Mouse (Mus musculus): ENCODE measurements around the gene Prss57. TPM values are rescaled to one million over a fixed set of nuclear protein-coding genes. Genes with fewer than 3 reads are reported as not detected.

Prss57 gene
- polyA plus RNA-seq, 1 experiment from 2014 or later = not detected

GRCm38 (mm10) chr10:79806972-79807371, 16.2 kb upstream of the Prss57 start:
- 80% methylated on average over 10 of the region's 10 CpGs for WGBS
- Histone ChIP-seq H3K27me3 (no peaks in the 10 kb centered on the region), H3K27ac (0 out of 2 replicates have a peak overlapping the region, but pooled peaks have one; percentile 9), H3K4me3 (replicated peaks) (no peak overlapping the region), H3K9me3 (no peaks in the 10 kb centered on the region), H3K4me2 (no peak overlapping the region), H3K4me1 (replicated peaks) (peaks cover 42% of the 10 kb centered on the region), H3K9ac (replicated peaks) (no peak overlapping the region), H3K36me3 (peaks cover 51% of the 10 kb centered on the region)
- no peak for ATAC-seq (ENCODE audit: insufficient number of reproducible peaks, insufficient read depth, low FRiP score, low TSS enrichment, low read depth)

- H3K9me3 ChIP-seq = no peaks in the 10 kb centered on the region
- H3K9ac ChIP-seq (replicated peaks) = no peak overlapping the region
- no peak overlapping the region for H3K4me3 ChIP-seq (replicated peaks)
- 91% methylated on average over 9 of the region's 9 CpGs for WGBS
- peaks cover 45% of the 10 kb centered on the region for H3K36me3 ChIP-seq
- H3K27me3 ChIP-seq = no peaks in the 10 kb centered on the region
- H3K4me2 ChIP-seq = no peak overlapping the region
- ATAC-seq (ENCODE audit: insufficient number of reproducible peaks, insufficient read depth, low FRiP score, low TSS enrichment, low read depth) = no peak
- peaks cover 46% of the 10 kb centered on the region for H3K4me1 ChIP-seq (replicated peaks)
- H3K27ac ChIP-seq = 0 out of 2 replicates have a peak overlapping the region, but pooled peaks have one; percentile 23
Measured at GRCm38 (mm10) chr10:79806331-79806730, 15.6 kb upstream of the Prss57 start.

- H3K9me3 ChIP-seq = no peaks in the 10 kb centered on the region
- H3K9ac ChIP-seq (replicated peaks) = no peak overlapping the region
- no peak for ATAC-seq (ENCODE audit: insufficient number of reproducible peaks, insufficient read depth, low FRiP score, low TSS enrichment, low read depth)
- no peak overlapping the region for H3K4me3 ChIP-seq (replicated peaks)
- peaks cover 38% of the 10 kb centered on the region for H3K36me3 ChIP-seq
- H3K4me2 ChIP-seq = no peak overlapping the region
- 0 out of 2 replicates have a peak overlapping the region, but pooled peaks have one; percentile 23 for H3K27ac ChIP-seq
- peaks cover 46% of the 10 kb centered on the region for H3K4me1 ChIP-seq (replicated peaks)
- WGBS = 65% methylated on average over 11 of the region's 11 CpGs
- no peaks in the 10 kb centered on the region for H3K27me3 ChIP-seq
Measured at GRCm38 (mm10) chr10:79805636-79806035, 14.9 kb upstream of the Prss57 start.

- Histone ChIP-seq H3K4me3 (replicated peaks) (peak overlapping the region; percentile 30), H3K27me3 (no peaks in the 10 kb centered on the region), H3K36me3 (peaks cover 29% of the 10 kb centered on the region), H3K9ac (replicated peaks) (peak overlapping the region; percentile 23; the same call in 1 of the 2 replicates), H3K27ac (peak overlapping the region; percentile 62), H3K4me2 (peak overlapping the region; percentile 57), H3K4me1 (replicated peaks) (peaks cover 52% of the 10 kb centered on the region), H3K9me3 (no peaks in the 10 kb centered on the region)
- WGBS = 6% methylated on average over 29 of the region's 29 CpGs
- ATAC-seq (ENCODE audit: insufficient number of reproducible peaks, insufficient read depth, low FRiP score, low TSS enrichment, low read depth) = peak; percentile 81
Measured at GRCm38 (mm10) chr10:79803716-79804323, 13.1 kb upstream of the Prss57 start.

- H3K4me2 ChIP-seq = no peak overlapping the region
- H3K36me3 ChIP-seq = peaks cover 16% of the 10 kb centered on the region
- peaks cover 48% of the 10 kb centered on the region for H3K4me1 ChIP-seq (replicated peaks)
- H3K9ac ChIP-seq (replicated peaks) = 0 out of 2 replicates have a peak overlapping the region, but pooled peaks have one; percentile 9
- no peaks in the 10 kb centered on the region for H3K9me3 ChIP-seq
- no peak for ATAC-seq (ENCODE audit: insufficient number of reproducible peaks, insufficient read depth, low FRiP score, low TSS enrichment, low read depth)
- H3K27me3 ChIP-seq = no peaks in the 10 kb centered on the region
- no peak overlapping the region for H3K4me3 ChIP-seq (replicated peaks)
- WGBS = 59% methylated on average over 11 of the region's 11 CpGs
- H3K27ac ChIP-seq = peak overlapping the region; percentile 62; the same call in 1 of the 2 replicates
Measured at GRCm38 (mm10) chr10:79802331-79802971, 11.7 kb upstream of the Prss57 start.

GRCm38 (mm10) chr10:79801837-79802236, 11.1 kb upstream of the Prss57 start:
- peaks cover 11% of the 10 kb centered on the region; the same call in 1 of the 2 replicates for H3K36me3 ChIP-seq
- peak overlapping the region; percentile 18; the same call in 1 of the 2 replicates for H3K27ac ChIP-seq
- H3K9ac ChIP-seq (replicated peaks) = peak overlapping the region; percentile 9; the same call in 1 of the 2 replicates
- H3K9me3 ChIP-seq = no peaks in the 10 kb centered on the region
- no peak for ATAC-seq (ENCODE audit: insufficient number of reproducible peaks, insufficient read depth, low FRiP score, low TSS enrichment, low read depth)
- 45% methylated on average over 2 of the region's 3 CpGs for WGBS
- no peak overlapping the region for H3K4me2 ChIP-seq
- peaks cover 54% of the 10 kb centered on the region for H3K4me1 ChIP-seq (replicated peaks)
- H3K27me3 ChIP-seq = no peaks in the 10 kb centered on the region
- H3K4me3 ChIP-seq (replicated peaks) = no peak overlapping the region

GRCm38 (mm10) chr10:79800508-79800907, 9.7 kb upstream of the Prss57 start:
- WGBS = 79% methylated on average over 11 of the region's 11 CpGs
- peak overlapping the region; percentile 59 for H3K27ac ChIP-seq

GRCm38 (mm10) chr10:79798289-79798928, 7.6 kb upstream of the Prss57 start:
- Histone ChIP-seq H3K36me3 (peaks cover 15% of the 10 kb centered on the region; the same call in 1 of the 2 replicates), H3K4me1 (replicated peaks) (peaks cover 45% of the 10 kb centered on the region), H3K27me3 (no peaks in the 10 kb centered on the region), H3K9me3 (0 out of 2 replicates have a peak, but pooled peaks cover 3% of the 10 kb centered on the region), H3K27ac (no peak overlapping the region), H3K4me2 (no peak overlapping the region), H3K4me3 (replicated peaks) (no peak overlapping the region), H3K9ac (replicated peaks) (no peak overlapping the region)
- no peak for ATAC-seq (ENCODE audit: insufficient number of reproducible peaks, insufficient read depth, low FRiP score, low TSS enrichment, low read depth)
- WGBS = 95% methylated on average over 12 of the region's 12 CpGs

More at GRCm38 (mm10) chr10:79800508-79800907, 9.7 kb upstream of the Prss57 start:
- Histone ChIP-seq H3K36me3 (peaks cover 15% of the 10 kb centered on the region; the same call in 1 of the 2 replicates), H3K27me3 (no peaks in the 10 kb centered on the region), H3K9ac (replicated peaks) (no peak overlapping the region), H3K4me3 (replicated peaks) (no peak overlapping the region), H3K4me1 (replicated peaks) (peaks cover 55% of the 10 kb centered on the region), H3K4me2 (no peak overlapping the region), H3K9me3 (0 out of 2 replicates have a peak, but pooled peaks cover 3% of the 10 kb centered on the region)
- ATAC-seq (ENCODE audit: insufficient number of reproducible peaks, insufficient read depth, low FRiP score, low TSS enrichment, low read depth) = no peak

- Histone ChIP-seq H3K4me2 (no peak overlapping the region), H3K9ac (replicated peaks) (no peak overlapping the region), H3K4me3 (replicated peaks) (no peak overlapping the region), H3K36me3 (peaks cover 15% of the 10 kb centered on the region; the same call in 1 of the 2 replicates), H3K27ac (no peak overlapping the region), H3K4me1 (replicated peaks) (peaks cover 39% of the 10 kb centered on the region), H3K27me3 (no peaks in the 10 kb centered on the region), H3K9me3 (0 out of 2 replicates have a peak, but pooled peaks cover 3% of the 10 kb centered on the region)
- no peak for ATAC-seq (ENCODE audit: insufficient number of reproducible peaks, insufficient read depth, low FRiP score, low TSS enrichment, low read depth)
- 24% methylated on average over 15 of the region's 15 CpGs for WGBS
Measured at GRCm38 (mm10) chr10:79797326-79797725, 6.6 kb upstream of the Prss57 start.

- Histone ChIP-seq H3K4me2 (no peak overlapping the region), H3K4me3 (replicated peaks) (no peak overlapping the region), H3K27ac (no peak overlapping the region), H3K9ac (replicated peaks) (no peak overlapping the region), H3K27me3 (no peaks in the 10 kb centered on the region), H3K36me3 (peaks cover 15% of the 10 kb centered on the region; the same call in 1 of the 2 replicates), H3K9me3 (0 out of 2 replicates have a peak, but pooled peaks cover 3% of the 10 kb centered on the region), H3K4me1 (replicated peaks) (peaks cover 31% of the 10 kb centered on the region)
- 91% methylated on average over 3 of the region's 3 CpGs for WGBS
- ATAC-seq (ENCODE audit: insufficient number of reproducible peaks, insufficient read depth, low FRiP score, low TSS enrichment, low read depth) = no peak
Measured at GRCm38 (mm10) chr10:79795905-79796304, 5.1 kb upstream of the Prss57 start.

- H3K9ac ChIP-seq (replicated peaks) = peak overlapping the region; percentile 94
- H3K27ac ChIP-seq = peak overlapping the region; percentile 84
- peaks cover 26% of the 10 kb centered on the region for H3K4me1 ChIP-seq (replicated peaks)
- 11% methylated on average over 10 of the region's 10 CpGs for WGBS
- 0 out of 2 replicates have a peak, but pooled peaks cover 3% of the 10 kb centered on the region for H3K9me3 ChIP-seq
- H3K27me3 ChIP-seq = peaks cover 5% of the 10 kb centered on the region; the same call in 1 of the 2 replicates
- peaks cover 10% of the 10 kb centered on the region; the same call in 1 of the 2 replicates for H3K36me3 ChIP-seq
- H3K4me3 ChIP-seq (replicated peaks) = peak overlapping the region; percentile 94
- peak overlapping the region; percentile 88 for H3K4me2 ChIP-seq
- ATAC-seq (ENCODE audit: insufficient number of reproducible peaks, insufficient read depth, low FRiP score, low TSS enrichment, low read depth) = no peak
Measured at GRCm38 (mm10) chr10:79794491-79794931, 3.8 kb upstream of the Prss57 start.
